Mouse (Mus musculus) left cerebral cortex, adult 2 months (tissue): Measurements from ENCODE around the gene Dctpp1. TPM values are rescaled to one million over a fixed set of nuclear protein-coding genes. Genes with fewer than 3 reads are reported as not detected.
"Not testable (repeated sequence)": the region's sequence is repeated elsewhere in the genome, so short reads cannot be mapped to it uniquely, and the experiment has no call there.

ENCODE experiments used
- DNase-seq, 2 experiments: peaks; one replicate each; pipeline ENCODE4 v3.0.0; 2021 to 2022; ENCODE audit warnings: low spot score in 2 of 2, mixed read lengths in 1 of 2; ENCODE audit errors: extremely low spot score in 1 of 2
- H3K27ac ChIP-seq: fragments of 200-600 bp; 2 replicates; pipeline ENCODE4 v1.8.1; 2022
- H3K4me3 ChIP-seq: fragments of 200-600 bp; 2 replicates; pipeline ENCODE4 v1.8.1; 2022
- CTCF ChIP-seq: fragments of 200-600 bp; IDR thresholded peaks from 2 replicates; pipeline ENCODE4 v1.8.1; 2022; ENCODE audit warnings: antibody characterized with exemption, mild to moderate bottlenecking, moderate library complexity
- intact Hi-C: fragments of 180-260 bp; cut with DNase I; formaldehyde crosslinking; loops from one replicate; pipeline ENCODE4 v1.15.1; 2025
- total RNA-seq, 2 experiments: library from RNA; stranded (reverse); gene quantifications; 2 replicates each; pipeline ENCODE4 v1.2.3; 2021

The Dctpp1 gene
- total RNA-seq, 2 experiments from 2014 or later: 24.1 to 25.9 TPM

GRCm38 (mm10) chr7:127263526-127263925, 3.0 kb upstream of the Dctpp1 start:
- no peak overlapping the region for H3K27ac ChIP-seq
- intact Hi-C loops: loop anchor here (5.0 kb wide), 1 partner anchor 214 kb away; the partner anchor contains the start of gene Fbrs
- H3K4me3 ChIP-seq: no peak overlapping the region
- no peak for DNase-seq
- TF ChIP-seq CTCF: no peak

GRCm38 (mm10) chr7:127262218-127262961, 1.9 kb upstream of the Dctpp1 start:
- no peak for DNase-seq
- TF ChIP-seq CTCF: no peak
- intact Hi-C loops: loop anchor here (5.0 kb wide), 1 partner anchor 215 kb away; the partner anchor contains the start of gene Fbrs
- no peak overlapping the region for H3K4me3 ChIP-seq
- no peak overlapping the region for H3K27ac ChIP-seq

GRCm38 (mm10) chr7:127259186-127259905, 1.2 kb downstream of the Dctpp1 start:
- no peak overlapping the region; the same call in 1 of the 2 replicates for H3K27ac ChIP-seq
- DNase-seq: no peak
- TF ChIP-seq CTCF: no peak
- no peak overlapping the region; the same call in 1 of the 2 replicates for H3K4me3 ChIP-seq
- intact Hi-C loops: no loop called here

- intact Hi-C loops: no loop called here
- TF ChIP-seq CTCF: no peak
- Histone ChIP-seq H3K27ac (no peak overlapping the region), H3K4me3 (no peak overlapping the region)
- DNase-seq: no peak
Observed at GRCm38 (mm10) chr7:127256518-127256917, 4.0 kb downstream of the Dctpp1 start.

GRCm38 (mm10) chr7:127255965-127256364, 4.5 kb downstream of the Dctpp1 start:
- no peak for DNase-seq
- Histone ChIP-seq H3K27ac (no peak overlapping the region), H3K4me3 (no peak overlapping the region)
- no peak for TF ChIP-seq CTCF
- intact Hi-C loops: no loop called here

- Histone ChIP-seq H3K4me3 (no peak overlapping the region; the same call in 1 of the 2 replicates), H3K27ac (peak overlapping the region; percentile 99; the same call in 1 of the 2 replicates)
- intact Hi-C loops: no loop called here
- DNase-seq: no peak
- no peak for TF ChIP-seq CTCF
Observed at GRCm38 (mm10) chr7:127255008-127255407, 5.5 kb downstream of the Dctpp1 start.

GRCm38 (mm10) chr7:127253821-127254769, 6.4 kb downstream of the Dctpp1 start:
- DNase-seq: peak; percentile 95 to 96
- Histone ChIP-seq H3K27ac (peak overlapping the region; percentile 99), H3K4me3 (peak overlapping the region; percentile 52)
- no peak for TF ChIP-seq CTCF
- intact Hi-C loops: loop anchor here (1.0 kb wide), 1 partner anchor 46 kb away; the partner anchor contains the start of genes Mylpf and Tbc1d10b

GRCm38 (mm10) chr7:127253341-127253740, 7.2 kb downstream of the Dctpp1 start:
- Histone ChIP-seq H3K4me3 (peak overlapping the region; percentile 52), H3K27ac (peak overlapping the region; percentile 99)
- DNase-seq: no peak
- TF ChIP-seq CTCF: no peak
- intact Hi-C loops: no loop called here

GRCm38 (mm10) chr7:127252414-127252813, 8.1 kb downstream of the Dctpp1 start:
- TF ChIP-seq CTCF: peak; percentile 61
- DNase-seq: no peak
- no peak overlapping the region; the same call in 1 of the 2 replicates for H3K27ac ChIP-seq
- no peak overlapping the region for H3K4me3 ChIP-seq
- intact Hi-C loops: no loop called here

GRCm38 (mm10) chr7:127250511-127250910, 10.0 kb downstream of the Dctpp1 start:
- H3K27ac ChIP-seq, intact Hi-C loops, DNase-seq: not testable (repeated sequence)

GRCm38 (mm10) chr7:127244658-127245510, 15.6 kb downstream of the Dctpp1 start:
- DNase-seq: no peak
- TF ChIP-seq CTCF: no peak
- Histone ChIP-seq H3K27ac (peak overlapping the region; percentile 97), H3K4me3 (peak overlapping the region; percentile 93)
- intact Hi-C loops: no loop called here

More at GRCm38 (mm10) chr7:127250511-127250910, 10.0 kb downstream of the Dctpp1 start:
- not testable (repeated sequence) for H3K4me3 ChIP-seq
